Mouse (Mus musculus): ENCODE measurements at regions not wholly inside any gene's neighbourhood (a gene's known extent, or its start where the extent isn't known, plus 50 kb on each side); places are given as distances from the start of the nearest gene placed in this dataset.
"Not testable (repeated sequence)": the region's sequence is repeated elsewhere in the genome, so short reads cannot be mapped to it uniquely, and the experiment has no call there.

DNA sequence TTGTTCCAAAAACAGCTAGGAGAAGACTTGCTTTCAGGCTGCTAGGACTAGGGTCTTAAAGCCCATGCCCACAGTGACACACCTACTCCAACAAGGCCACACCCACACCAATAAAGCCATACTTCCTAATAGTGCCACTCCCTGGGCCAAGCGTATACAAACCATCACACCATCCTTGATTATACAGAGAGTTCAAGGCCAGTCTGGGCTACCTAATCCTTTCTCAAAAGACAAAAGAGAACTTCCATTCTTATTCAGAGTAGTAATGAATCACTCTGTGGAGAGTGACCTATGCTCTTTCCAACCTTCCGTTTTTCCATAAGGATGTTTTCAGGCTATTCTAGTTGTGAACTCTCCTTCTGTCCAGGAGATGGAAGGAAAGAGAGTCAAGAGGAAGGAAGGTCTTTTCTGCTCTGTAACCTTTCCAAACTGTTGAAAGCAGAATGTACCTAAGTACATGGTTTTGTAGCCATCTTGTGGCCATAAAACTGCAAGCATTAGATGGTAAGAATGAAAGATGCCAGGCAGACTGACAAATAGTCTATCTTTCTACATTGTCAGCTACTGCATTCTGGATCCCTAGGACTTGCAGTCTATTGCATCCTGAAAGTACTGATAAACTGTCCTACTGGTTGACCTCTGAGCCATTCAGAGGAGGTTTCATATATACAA lies 145.8 kb upstream of the Mon1b start:
- DNase-seq (ENCODE audit: low read depth): no peak

DNA sequence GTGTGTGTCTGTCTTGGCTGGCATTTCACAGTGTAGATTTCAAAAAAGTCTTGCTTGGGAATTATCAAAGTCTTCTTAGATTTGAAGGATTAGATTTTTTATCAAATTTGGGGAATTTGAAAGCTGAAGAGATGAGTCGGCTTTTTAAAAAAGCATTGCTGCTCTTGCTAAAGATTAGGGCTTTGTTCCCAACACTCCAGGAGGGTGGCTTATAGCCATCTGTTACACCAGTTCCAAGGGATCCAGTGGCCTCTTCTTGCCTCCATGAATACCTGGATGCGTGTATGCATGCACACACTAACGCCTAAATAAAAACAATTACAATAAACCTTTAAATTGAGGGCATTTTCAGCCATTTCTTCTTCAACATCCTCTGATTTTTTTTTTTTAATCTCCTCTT lies 144.5 kb upstream of the Mon1b start:
- no peak for DNase-seq (ENCODE audit: low read depth)

DNA sequence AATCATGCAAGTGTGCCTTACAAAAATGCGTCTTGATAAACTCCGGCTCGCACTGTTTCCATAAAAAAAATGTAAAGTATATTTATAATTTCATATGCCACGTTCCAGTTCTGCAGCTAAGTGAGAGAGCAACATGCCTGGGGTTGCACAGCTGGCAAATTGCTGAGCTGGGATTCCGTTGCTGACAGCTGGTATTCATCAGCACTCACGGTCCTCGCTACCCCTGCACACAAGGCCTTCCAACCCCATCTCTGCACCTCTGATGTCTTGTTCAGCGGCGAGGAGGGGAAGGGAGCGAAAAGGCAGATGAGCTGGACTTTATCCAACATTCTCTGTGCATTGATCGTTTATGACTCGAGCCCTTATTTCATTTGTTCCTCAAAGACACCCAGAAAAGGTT lies 138.5 kb upstream of the Mon1b start:
- DNase-seq (ENCODE audit: low read depth): no peak

DNA sequence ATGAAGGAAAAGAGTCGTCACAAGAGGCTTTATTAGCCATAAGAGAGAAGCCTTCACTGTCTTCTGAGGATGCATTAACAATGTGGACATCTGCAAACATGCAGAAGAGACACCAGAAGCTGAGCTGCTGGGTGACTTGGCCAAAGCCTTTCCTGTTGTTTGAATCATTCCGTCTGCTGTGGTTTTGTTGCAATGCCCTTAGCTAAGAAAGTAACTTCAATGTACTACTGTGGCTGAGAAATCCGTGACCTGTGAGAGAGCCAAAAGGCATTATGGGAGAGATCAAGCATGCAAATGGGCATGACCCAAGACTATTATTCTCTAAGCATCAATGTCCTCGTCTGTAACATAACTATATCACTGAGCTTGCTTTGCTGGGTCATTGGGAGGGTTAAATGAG lies 132.7 kb upstream of the Mon1b start:
- DNase-seq (ENCODE audit: low read depth): no peak

DNA sequence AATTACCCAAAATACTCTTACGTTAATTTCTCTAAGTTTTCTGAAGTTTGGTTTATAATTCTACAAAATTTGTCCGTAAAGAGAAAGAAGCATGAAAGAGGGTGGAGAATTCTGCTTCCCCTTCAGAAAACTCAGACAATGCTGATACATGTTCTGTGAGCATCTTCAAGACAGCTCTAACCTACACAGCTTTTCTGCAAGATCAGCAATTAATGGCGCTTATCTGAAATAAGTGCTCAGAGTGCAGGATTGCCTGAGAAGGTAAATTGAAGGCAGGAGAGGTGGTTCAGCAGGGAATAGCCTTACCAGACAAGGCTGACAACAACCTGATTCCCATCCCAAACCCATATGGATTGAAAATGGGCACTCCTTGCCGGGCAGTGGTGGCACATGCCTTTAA lies 122.5 kb upstream of the Mon1b start:
- no peak for DNase-seq (ENCODE audit: low read depth)

DNA sequence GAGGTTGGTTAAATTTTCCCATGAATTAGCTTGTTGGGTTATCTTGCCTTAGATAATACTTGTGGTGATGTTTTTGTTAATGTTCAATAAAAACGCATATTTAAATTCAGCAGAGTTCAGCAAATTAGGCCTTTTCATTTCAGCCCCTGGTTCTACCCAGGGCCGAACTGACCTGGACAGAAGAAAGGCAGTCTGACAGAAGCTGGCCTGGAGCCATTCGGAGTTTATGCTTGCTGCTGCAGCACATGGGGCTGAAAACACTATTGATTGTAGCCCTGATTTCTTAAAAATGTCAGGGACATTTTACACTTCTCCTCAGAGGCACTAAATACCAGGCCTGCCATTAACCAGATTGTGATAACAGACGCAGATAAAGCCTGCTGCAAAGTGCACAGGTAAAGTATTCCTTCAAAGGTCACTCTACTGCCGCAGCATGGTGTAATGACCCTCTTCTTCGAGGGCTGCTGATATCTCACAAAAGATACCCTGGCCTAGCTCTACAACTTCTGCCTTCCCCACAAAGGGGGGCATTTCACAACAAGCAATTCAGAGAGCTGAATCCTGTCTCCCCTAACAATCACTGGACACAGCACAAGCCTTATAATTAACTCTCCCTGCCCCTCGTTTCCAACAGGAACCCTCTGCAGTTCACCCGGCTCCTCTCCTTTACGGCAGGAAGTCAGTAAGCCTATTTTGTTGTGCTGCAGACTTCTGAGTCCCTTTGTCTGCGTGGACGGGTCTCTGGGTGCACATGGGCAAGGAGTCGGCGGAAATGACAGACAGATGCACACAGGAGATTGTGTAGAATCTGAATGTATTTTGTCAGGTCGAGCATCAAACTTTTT lies 121.3 kb upstream of the Mon1b start:
- no peak for DNase-seq (ENCODE audit: low read depth)

DNA sequence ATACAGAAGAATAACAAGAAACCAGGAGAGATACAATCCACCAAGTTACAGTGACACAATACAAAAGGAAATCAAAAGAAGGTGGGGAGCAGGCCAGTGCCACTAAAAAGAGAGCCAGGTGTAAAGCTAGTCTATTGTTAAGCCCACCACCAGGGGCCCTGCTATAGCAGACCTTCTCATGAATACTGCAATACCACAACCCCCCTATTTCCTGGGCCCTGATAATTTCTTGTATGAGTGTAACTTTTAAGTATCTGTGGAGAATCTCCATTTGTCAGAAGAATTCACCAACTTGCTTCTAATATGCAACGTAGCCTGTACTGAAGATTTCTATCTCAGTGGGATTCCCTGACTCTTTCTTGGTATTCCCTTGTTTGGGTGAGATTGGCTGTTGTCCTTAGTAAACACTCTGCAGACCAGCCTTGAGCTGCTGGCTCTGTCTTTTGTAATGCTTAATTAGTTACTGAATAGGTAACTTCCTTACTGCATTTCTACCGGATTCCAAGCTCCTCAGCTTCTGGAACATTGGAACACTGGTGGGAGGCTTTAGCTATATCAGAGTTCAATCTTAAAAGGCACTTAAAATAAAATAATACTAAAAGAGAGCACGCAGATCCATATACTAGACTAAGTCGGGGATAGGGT lies 120.5 kb upstream of the Mon1b start:
- DNase-seq (ENCODE audit: low read depth): not testable (repeated sequence)

DNA sequence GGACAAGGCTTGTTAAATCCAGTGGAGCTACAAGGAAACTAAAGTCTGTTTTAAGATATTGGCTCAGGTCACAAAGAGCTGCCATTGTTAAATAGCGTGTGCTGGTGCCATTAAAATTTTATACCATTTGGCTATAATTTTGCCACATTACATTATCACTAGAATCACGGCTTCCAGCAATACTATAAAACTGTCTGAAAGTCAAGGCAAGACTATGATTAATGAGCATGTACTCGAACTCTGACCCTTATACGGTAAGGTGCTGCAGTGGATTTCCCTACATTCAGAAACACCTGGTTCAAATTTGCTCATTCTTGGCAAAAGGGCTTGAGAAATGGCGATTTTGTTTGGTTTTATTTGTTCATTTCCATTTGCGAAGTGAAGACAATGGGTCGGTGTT lies 119.2 kb upstream of the Mon1b start:
- no peak for DNase-seq (ENCODE audit: low read depth)

DNA sequence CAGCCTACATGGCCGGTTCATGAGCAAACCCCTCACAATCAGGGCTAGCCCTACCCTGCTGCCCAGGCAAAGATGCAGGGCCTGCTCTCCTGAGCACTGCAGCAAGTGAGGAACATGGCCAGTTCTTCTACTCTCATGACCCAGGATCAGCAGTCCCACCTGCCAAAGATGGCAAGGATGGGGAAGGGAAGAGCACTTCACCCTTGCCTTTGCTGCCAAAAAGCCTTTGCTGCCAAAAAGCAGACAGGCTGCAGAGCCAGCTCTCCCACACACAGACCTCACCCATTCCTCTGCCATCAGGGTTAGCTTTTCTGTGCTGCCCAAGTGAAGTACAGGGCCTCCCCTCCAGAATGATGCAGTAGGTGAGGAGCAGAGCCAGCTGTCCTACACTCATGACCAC lies 117.5 kb upstream of the Mon1b start:
- no peak for DNase-seq (ENCODE audit: low read depth)

DNA sequence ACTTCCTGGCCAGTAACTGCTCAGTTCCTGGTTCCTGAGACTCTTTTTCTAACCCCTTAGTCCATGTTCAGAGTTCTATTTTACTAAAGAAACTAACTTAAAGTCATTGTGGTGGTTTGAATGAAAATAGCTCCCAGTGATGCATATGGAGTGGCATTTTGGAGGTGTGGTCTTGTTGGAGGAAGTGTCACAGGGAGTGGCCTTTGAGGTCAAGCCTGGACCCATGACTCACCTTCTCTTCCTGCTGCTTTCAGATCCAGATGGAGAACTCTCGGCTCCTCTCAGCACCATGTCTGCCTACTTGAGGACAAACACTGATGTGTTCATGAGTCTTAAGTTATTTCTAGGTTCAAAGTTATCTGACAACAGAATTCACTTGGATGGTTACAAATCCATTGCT lies 111.8 kb upstream of the Mon1b start:
- no peak for DNase-seq (ENCODE audit: low read depth)

DNA sequence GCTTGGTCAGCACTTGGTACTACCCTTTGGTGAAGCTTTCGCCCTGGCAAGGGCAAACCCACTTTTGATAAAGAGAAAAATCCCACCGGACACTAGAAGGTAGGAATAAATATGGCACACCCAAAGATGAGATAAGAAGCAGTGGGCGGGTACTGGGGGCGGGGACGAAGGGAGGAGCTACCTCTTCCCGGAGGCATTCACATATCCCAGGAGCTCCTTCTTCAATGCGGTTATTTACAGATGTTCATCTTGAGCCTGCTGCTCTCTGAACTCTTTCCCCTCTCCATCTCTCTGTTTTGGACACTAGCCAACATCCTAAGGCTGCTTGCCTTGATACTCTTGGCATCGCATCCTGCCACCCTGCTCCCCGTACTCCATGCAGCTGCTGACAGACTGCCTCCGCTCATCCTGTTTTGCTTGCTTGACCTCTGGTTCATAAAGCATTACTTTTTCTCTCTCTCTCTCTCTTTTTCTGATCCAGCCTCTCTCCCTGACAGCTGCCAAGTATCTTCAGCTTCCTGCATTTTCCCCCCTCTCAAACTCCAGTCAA lies 104.2 kb upstream of the Mon1b start:
- no peak for DNase-seq (ENCODE audit: low read depth)

DNA sequence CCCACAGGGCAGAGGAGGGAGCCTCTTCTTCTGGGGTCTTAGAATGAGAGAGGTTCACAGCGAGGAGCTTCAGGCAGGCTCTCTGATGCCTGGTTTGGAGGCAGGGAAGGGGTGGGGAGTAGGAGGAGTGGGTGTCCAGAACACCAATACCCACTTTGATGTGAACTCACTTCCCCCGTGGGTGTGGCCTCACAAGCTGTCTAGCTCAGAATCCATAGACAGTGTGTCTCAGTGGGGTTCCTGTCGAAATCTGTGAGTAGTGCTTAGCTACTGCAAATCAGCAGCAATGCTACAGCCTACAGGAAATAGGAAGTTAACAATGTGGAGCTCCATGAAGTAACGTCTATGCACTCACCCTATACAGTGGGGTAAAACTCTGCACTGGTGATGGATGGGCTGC lies 102.5 kb upstream of the Mon1b start:
- no peak for DNase-seq (ENCODE audit: low read depth)

DNA sequence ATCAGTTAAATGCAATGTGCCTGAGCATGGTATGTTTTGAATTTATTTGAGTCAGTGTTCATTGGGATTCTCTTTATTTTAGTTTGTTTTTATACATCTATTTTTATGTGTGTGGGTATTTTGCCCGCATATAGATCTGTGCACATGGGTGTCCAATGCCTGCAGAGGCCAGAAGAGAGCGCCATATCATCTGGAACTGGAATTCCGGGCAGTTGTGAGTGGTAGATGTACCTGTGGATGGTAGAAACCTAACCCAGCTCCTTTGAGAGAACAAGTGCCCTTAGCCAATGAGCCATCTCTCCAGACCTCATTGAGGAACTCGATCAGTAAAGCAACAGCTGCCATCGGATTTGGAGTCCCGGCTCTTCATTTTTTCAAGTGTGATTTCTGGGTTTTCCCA lies 94.0 kb upstream of the Mon1b start:
- DNase-seq (ENCODE audit: low read depth): no peak

DNA sequence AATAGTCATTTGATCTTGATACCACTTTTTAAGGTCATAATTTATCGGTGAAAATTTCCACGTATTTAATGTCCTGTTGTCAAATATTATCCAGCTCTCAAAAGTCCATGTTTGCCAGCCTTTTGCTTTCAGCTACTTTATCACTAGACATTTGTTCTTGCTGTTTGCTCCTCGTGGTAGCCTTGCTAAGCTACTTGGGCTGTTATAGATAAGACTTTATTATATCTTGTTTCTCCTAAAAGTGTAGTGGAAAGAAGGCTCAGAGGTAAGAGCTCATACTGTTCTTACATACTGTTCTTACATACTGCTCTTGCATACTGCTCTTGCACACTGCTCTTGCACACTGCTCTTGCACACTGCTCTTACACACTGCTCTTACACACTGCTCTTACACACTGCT lies 93.3 kb upstream of the Mon1b start:
- no peak for DNase-seq (ENCODE audit: low read depth)

DNA sequence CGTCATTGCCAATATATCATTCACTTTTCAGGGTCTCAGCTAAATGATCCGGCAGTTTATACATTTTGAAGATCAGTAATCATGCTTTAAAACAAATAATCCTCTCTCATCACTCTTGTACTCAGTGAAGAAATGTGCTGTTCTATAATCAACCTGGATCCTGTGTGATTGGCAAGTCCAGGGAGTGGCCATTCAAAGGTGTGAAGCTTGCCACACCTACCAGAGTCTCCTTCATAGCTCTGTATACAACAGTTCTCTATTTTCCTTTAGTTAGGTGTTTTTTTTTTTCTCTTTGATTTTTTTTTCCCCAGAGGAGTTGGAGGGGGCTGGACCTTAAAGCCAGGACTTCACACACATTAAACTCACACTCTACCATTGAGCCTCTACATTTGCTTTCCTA lies 92.7 kb upstream of the Mon1b start:
- DNase-seq (ENCODE audit: low read depth): no peak

DNA sequence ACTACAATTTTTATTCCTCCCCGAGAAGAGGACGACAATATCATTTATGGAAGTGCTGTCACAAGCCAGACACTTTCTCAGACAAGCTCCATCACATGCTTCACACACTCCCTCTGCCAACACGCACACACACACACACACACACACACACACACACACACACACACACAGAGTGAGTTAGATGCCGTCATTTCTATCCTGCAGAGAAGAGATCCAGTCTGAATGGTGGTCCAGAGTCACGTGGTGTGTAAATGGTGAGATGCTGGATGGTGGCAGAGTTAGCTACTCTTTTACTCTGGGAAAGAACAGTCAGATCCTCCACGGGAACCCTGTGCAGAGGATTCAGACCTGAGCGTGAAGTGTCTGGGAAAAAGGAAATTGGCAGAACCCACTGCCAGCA lies 86.2 kb upstream of the Mon1b start:
- no peak for DNase-seq (ENCODE audit: low read depth)

DNA sequence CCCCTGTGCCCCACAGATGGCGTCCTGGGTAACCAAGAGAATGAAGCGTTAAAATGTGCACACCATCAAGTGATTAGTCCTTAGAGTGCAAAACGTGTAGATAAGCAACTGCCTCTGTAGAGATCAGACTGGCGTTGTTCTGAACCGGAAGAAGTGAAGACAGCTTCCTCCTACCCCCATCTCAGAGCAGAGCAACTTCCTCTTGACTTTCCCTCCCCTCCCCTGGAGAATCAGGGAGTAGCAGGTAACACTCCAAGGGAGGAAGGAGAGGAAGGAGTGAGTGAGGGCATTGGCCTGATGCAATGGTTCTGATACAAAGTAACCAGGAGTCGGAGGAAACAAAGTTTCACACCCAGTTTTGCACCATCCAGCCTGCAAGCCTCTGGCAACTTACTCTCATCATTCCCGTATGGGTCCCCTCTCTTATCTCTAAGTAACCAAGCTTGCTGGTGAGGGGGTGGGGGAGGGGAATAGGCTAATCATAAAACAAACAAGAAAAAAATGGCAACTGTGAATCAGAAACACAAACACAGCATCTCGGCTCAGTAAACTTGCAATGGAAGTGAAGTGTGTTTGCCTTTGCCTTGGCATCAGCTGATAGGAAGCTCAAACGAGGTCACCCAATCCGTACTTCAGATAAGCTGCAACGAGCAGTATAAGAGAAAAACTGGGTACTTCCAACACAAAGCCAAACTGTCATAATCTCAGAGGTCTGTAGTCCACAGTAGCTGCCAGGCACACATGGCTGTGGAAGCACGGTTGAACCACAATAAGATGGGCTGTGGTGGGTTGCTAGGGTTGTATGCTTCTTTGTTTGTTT lies 83.7 kb upstream of the Mon1b start:
- DNase-seq (ENCODE audit: low read depth): no peak

DNA sequence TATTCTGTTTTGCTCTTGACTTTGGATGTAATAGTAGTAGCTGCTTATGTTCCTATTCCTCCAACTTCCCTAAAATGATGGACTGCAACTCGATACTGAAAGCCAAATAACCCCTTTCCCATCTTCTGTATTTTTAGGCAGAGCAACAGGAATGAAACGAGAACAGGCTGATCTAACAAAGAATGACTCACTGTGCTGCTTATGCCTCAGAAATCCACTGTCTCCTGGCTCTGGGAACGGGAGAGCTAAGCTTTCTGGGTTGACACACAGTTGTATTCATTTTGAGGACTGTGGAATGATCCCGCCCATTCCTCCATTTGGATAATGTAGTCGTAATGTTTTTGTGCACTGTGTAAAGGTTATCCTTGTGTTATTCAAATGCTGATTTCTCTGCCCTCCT lies 82.6 kb upstream of the Mon1b start:
- no peak for DNase-seq (ENCODE audit: low read depth)

DNA sequence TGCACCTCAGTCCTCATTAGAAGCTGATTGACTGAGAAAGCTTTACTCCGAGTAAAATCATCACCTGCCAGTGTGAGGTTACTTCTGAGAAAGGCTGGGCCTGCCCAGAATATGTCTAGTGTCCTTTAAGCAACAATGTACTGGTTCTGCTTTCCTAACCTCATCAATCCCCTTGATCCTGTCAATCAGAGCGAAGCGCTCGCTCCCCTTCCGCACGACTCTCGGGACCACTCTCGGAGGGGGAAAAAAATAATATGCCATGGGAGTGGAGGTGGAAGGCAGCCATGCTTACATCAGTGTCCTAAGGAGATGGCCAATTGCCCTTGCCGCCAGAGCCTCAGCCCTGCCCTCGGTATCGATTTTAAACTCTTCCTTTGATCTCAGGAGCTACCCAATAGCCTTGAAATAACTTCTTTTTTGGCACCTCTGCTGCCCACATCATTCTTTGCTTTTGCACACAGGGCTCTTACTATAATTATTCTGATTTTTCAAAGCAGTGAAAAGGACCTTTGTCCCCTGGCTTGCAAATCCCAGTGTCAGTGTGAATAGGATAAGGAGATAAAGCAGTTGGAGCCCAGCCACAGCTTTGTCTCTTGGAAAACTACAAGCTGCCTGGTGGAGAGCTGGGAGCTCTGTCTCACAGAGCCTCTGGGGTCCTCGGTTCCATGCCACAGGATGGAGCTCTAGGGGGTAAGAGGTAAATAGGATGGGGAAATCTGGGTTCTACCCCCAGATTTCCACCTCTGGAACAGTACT lies 80.5 kb upstream of the Mon1b start:
- no peak for DNase-seq (ENCODE audit: low read depth)

DNA sequence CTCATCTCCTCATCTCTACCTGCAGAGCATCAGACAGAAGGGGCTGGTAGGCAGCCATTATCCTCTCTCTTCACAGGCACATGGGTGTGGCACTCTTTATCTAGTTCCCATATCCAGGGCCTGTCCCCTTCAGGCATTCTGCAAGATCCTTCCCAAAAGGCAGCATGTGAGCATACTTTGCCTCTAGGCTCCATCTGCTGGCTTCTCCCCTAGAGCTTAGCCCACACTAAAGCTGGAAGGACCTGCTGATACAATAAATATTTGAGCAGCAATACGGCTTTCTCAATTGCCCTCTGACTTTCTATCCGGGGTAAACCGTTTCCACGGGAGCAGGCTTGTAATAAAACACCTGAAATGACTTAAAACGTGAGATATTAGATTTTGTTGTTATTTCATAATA lies 78.4 kb upstream of the Mon1b start:
- DNase-seq (ENCODE audit: low read depth): no peak

DNA sequence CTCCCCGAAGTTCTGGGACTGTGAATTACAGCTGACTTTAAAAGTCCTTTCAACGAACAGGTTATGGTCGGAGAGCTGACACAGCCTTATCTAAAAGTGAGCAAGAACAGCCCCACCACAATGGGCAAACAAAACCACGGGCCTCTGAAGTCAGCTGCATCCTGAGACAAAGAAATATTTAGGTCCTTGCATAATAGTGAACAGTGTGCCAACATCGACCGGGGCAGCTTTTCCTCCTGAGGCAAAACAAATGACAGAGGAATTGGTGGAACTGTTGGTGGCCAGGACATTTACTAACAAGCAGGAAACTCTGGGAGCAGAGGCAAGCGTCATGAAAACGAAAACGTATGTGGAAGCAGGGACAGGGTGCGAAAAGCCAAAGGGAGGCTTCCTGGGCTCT lies 54.3 kb upstream of the Mon1b start:
- no peak for DNase-seq (ENCODE audit: low read depth)
